Mouse (Mus musculus) heart, postnatal 0 days (tissue): Measurements from ENCODE around the gene Cog8. TPM values are rescaled to one million over a fixed set of nuclear protein-coding genes. Genes with fewer than 3 reads are reported as not detected.

ENCODE experiments used
- ATAC-seq: fragments of 200-750 bp; cut with Nextera tagmentation; 2 replicates; pipeline ENCODE4 v1.8.0; 2017; ENCODE audit warnings: low read depth, moderate number of reproducible peaks, moderate library complexity; ENCODE audit not compliant: insufficient read depth
- DNase-seq: peaks from one replicate; pipeline ENCODE4 v3.0.0-alpha.2; 2016; ENCODE audit warnings: low spot score
- H3K27ac ChIP-seq: fragments of 300-500 bp; sonication (generic); 2 replicates; pipeline ENCODE4 v1.5.1; 2014; ENCODE audit warnings: low read depth, mild to moderate bottlenecking
- H3K27me3 ChIP-seq: fragments of 300-500 bp; sonication (generic); 2 replicates; pipeline ENCODE4 v1.6.1; 2014; ENCODE audit warnings: low read length, mixed read lengths; ENCODE audit not compliant: control insufficient read depth, insufficient read depth
- H3K36me3 ChIP-seq: fragments of 300-500 bp; sonication (generic); replicated peaks from 2 replicates; pipeline ENCODE4 v1.6.1; 2014; ENCODE audit warnings: low read length, mixed read lengths; ENCODE audit not compliant: control insufficient read depth, insufficient read depth
- H3K4me1 ChIP-seq: fragments of 300-500 bp; sonication (generic); 2 replicates; pipeline ENCODE4 v1.6.1; 2014; ENCODE audit warnings: antibody characterized with exemption; ENCODE audit not compliant: control insufficient read depth, insufficient read depth
- H3K4me2 ChIP-seq: fragments of 300-500 bp; sonication (generic); 2 replicates; pipeline ENCODE4 v1.6.1; 2014; ENCODE audit warnings: low read depth, mild to moderate bottlenecking, low read length, moderate library complexity
- H3K4me3 ChIP-seq: fragments of 300-500 bp; sonication (generic); 2 replicates; pipeline ENCODE4 v1.5.1; 2014; ENCODE audit warnings: low read depth, low read length
- H3K9ac ChIP-seq: fragments of 300-500 bp; sonication (generic); replicated peaks from 2 replicates; pipeline ENCODE4 v1.6.1; 2014; ENCODE audit warnings: low read depth, low read length, mixed read lengths
- H3K9me3 ChIP-seq: fragments of 300-500 bp; sonication (generic); replicated peaks from 2 replicates; pipeline ENCODE4 v1.6.1; 2016; ENCODE audit warnings: low read length; ENCODE audit not compliant: control insufficient read depth
- CTCF ChIP-seq: IDR thresholded peaks from 2 replicates; pipeline ENCODE4 v1.5.1; 2016; ENCODE audit warnings: antibody characterized with exemption, control low read depth, low read depth
- EP300 ChIP-seq: IDR thresholded peaks from 2 replicates; pipeline ENCODE4 v1.6.1; 2016; ENCODE audit warnings: antibody characterized with exemption, low read depth
- WGBS: fragments of 180-500 bp; shearing (Covaris S2); extraction: QIAGEN DNeasy Blood & Tissue Kit; methylation state at CpG from one replicate; pipeline ENCODE4 v1.1.7; 2014; 5-methylcytosine and 5-hydroxymethylcytosine counted together
- polyA plus RNA-seq: library from polyadenylated mRNA; unstranded; fragments of >200 nt; fragmentation: Nextera tagmentation; extraction: Ambion mirVana; gene quantifications from 2 replicates; pipeline ENCODE4 v1.2.1, GENCODE M21; 2015
- total RNA-seq: library from RNA; depleted of rRNA; stranded (reverse); fragments of >200 nt; gene quantifications from 2 replicates; pipeline ENCODE4 v1.2.3, GENCODE M21; 2014; ENCODE audit warnings: low replicate concordance

Cog8 gene
- total and polyA plus RNA-seq, 2 experiments from 2014 or later: 21.7 to 35.2 TPM

GRCm38 (mm10) chr8:107090531-107090930, 34.0 kb upstream of the Cog8 start:
- DNase-seq (no peak), ATAC-seq (no peak)
- Histone ChIP-seq H3K4me2 (no peak overlapping the region), H3K27ac (no peak overlapping the region), H3K9ac (no peak overlapping the region), H3K4me1 (peaks cover 9% of the 10 kb centered on the region), H3K36me3 (peaks cover 49% of the 10 kb centered on the region), H3K27me3 (no peaks in the 10 kb centered on the region), H3K4me3 (no peak overlapping the region), H3K9me3 (no peaks in the 10 kb centered on the region)
- TF ChIP-seq CTCF (no peak), EP300 (no peak)
- WGBS: 95% methylated on average over 7 of the region's 7 CpGs

DNA sequence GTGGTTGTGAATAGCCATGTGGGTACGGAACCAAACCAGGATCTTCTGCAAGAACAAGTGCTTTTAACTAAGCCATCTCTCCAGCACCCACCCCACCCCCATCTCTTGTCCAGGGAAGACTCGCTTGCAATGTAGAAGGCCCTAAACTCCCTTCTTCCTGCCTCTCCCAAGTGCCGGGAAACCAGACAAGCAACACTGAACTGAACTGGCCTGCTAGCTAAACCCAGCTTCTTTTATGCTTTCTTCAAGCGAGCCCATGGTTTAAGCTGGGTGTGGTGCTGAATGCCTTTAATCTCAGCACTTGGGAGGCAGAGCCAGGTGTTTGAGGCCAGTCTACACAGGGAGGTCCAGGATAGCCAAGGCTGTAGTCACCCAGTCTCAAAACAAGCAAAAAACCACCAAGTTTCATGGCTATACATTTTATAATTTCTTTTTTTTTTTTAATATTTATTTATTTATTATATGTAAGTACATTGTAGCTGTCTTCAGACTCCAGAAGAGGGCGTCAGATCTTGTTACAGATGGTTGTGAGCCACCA, 32.1 kb upstream of the Cog8 start:
- H3K27me3 ChIP-seq: no peaks in the 10 kb centered on the region
- no peak for TF ChIP-seq EP300
- no peak for TF ChIP-seq CTCF
- H3K4me3 ChIP-seq: no peak overlapping the region
- H3K4me2 ChIP-seq: no peak overlapping the region
- ATAC-seq (no peak), DNase-seq (no peak)
- H3K9ac ChIP-seq: no peak overlapping the region
- H3K9me3 ChIP-seq: no peaks in the 10 kb centered on the region
- WGBS: 95% methylated on average over 5 of the region's 5 CpGs
- no peak overlapping the region for H3K27ac ChIP-seq
- no peaks in the 10 kb centered on the region for H3K4me1 ChIP-seq
- H3K36me3 ChIP-seq: peaks cover 48% of the 10 kb centered on the region

DNA sequence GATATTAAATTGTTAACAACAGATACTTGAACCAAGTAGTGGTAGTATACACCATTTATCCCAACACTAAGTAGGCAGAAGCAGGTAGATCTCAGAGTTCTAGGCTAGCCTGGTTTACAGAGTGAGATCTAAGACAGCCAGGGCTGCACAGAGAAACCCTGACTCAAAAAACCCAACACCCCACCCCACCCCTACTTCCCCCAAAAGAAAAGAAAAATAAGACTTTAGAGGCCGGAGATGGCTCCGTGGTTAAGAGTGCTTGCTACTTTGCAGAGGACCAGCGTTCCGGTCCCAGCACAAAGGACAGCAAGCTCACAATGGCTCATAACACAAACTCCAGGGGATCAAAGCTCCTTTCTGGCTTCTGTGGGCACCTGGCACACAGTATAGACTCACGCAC, 29.5 kb upstream of the Cog8 start:
- 98% methylated on average over 5 of the region's 5 CpGs for WGBS
- Histone ChIP-seq H3K9ac (no peak overlapping the region), H3K36me3 (peaks cover 59% of the 10 kb centered on the region), H3K4me2 (no peak overlapping the region), H3K27ac (no peak overlapping the region), H3K27me3 (no peaks in the 10 kb centered on the region), H3K4me3 (no peak overlapping the region), H3K4me1 (no peaks in the 10 kb centered on the region), H3K9me3 (no peaks in the 10 kb centered on the region)
- no peak for ATAC-seq
- TF ChIP-seq EP300: no peak
- no peak for TF ChIP-seq CTCF
- DNase-seq: no peak

DNA sequence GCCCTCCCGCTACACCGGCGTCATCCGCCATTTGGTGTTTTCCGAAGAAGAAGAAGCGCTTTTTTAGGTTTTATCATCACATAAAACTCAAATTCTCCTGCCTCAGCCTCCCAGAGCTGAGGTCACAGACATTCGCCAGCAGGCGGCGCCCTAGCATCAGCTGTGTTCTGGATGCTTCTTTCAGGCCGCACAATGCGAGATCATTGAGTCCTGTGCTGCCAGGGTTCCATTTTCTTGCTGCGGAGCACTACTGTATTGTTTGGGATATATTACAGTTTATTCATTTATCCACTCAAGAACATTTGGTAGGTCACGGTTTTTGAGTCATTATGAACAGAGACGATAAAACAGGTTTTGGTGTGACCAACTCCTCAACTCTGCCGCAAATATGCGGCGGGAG, 28.9 kb upstream of the Cog8 start:
- no peak for TF ChIP-seq CTCF
- TF ChIP-seq EP300: no peak
- Histone ChIP-seq H3K4me1 (no peaks in the 10 kb centered on the region), H3K4me2 (no peak overlapping the region), H3K9me3 (no peaks in the 10 kb centered on the region), H3K27ac (no peak overlapping the region), H3K36me3 (peaks cover 59% of the 10 kb centered on the region), H3K27me3 (no peaks in the 10 kb centered on the region), H3K9ac (no peak overlapping the region), H3K4me3 (no peak overlapping the region)
- 96% methylated on average over 17 of the region's 17 CpGs for WGBS
- ATAC-seq (no peak), DNase-seq (no peak)

- Histone ChIP-seq H3K27me3 (no peaks in the 10 kb centered on the region), H3K4me2 (no peak overlapping the region), H3K4me1 (no peaks in the 10 kb centered on the region), H3K27ac (no peak overlapping the region), H3K4me3 (no peak overlapping the region), H3K9ac (no peak overlapping the region), H3K36me3 (peaks cover 82% of the 10 kb centered on the region), H3K9me3 (no peaks in the 10 kb centered on the region)
- ATAC-seq (no peak), DNase-seq (no peak)
- 79% methylated on average over 7 of the region's 7 CpGs for WGBS
- TF ChIP-seq EP300 (no peak), CTCF (no peak)
These were observed 19.9 kb upstream of the Cog8 start for GRCm38 (mm10) chr8:107076239-107076888.

- ATAC-seq (no peak), DNase-seq (no peak)
- Histone ChIP-seq H3K27me3 (no peaks in the 10 kb centered on the region), H3K9ac (no peak overlapping the region), H3K9me3 (no peaks in the 10 kb centered on the region), H3K36me3 (peaks cover 76% of the 10 kb centered on the region), H3K4me2 (no peak overlapping the region), H3K4me1 (no peaks in the 10 kb centered on the region), H3K4me3 (no peak overlapping the region), H3K27ac (no peak overlapping the region)
- 94% methylated on average over 1 of the region's 1 CpGs for WGBS
- no peak for TF ChIP-seq CTCF
- no peak for TF ChIP-seq EP300
These were observed 17.6 kb upstream of the Cog8 start for GRCm38 (mm10) chr8:107074128-107074527.
